Mouse (Mus musculus) stomach, embryonic 14.5 days (tissue): Measurements from ENCODE around the gene Ptpn6. TPM values are rescaled to one million over a fixed set of nuclear protein-coding genes. Genes with fewer than 3 reads are reported as not detected.

Experiments
- ATAC-seq: fragments of 200-750 bp; cut with Nextera tagmentation; 2 replicates; pipeline ENCODE4 v1.8.0; 2017; ENCODE audit warnings: low read depth, moderate TSS enrichment; ENCODE audit not compliant: insufficient number of reproducible peaks, insufficient read depth, low FRiP score
- H3K27ac ChIP-seq: fragments of 300-500 bp; sonication (generic); 2 replicates; pipeline ENCODE4 v1.5.1; 2014; ENCODE audit warnings: mild to moderate bottlenecking, low read length, moderate library complexity, mixed read lengths
- H3K27me3 ChIP-seq: fragments of 300-500 bp; sonication (generic); 2 replicates; pipeline ENCODE4 v1.6.1; 2014; ENCODE audit warnings: low read length, control low read depth, mixed read lengths; ENCODE audit not compliant: control insufficient read depth, insufficient read depth
- H3K36me3 ChIP-seq: fragments of 300-500 bp; sonication (generic); 2 replicates; pipeline ENCODE4 v1.6.1; 2014; ENCODE audit warnings: mild to moderate bottlenecking, control low read depth, low read length, moderate library complexity, mixed read lengths; ENCODE audit not compliant: control insufficient read depth, insufficient read depth
- H3K4me1 ChIP-seq: fragments of 300-500 bp; sonication (generic); 2 replicates; pipeline ENCODE4 v1.6.1; 2014; ENCODE audit warnings: low read length, control low read depth, mixed read lengths; ENCODE audit not compliant: control insufficient read depth, insufficient read depth
- H3K4me2 ChIP-seq: fragments of 300-500 bp; sonication (generic); replicated peaks from 2 replicates; pipeline ENCODE4 v1.6.1; 2014; ENCODE audit warnings: low read depth, low read length, control low read depth
- H3K4me3 ChIP-seq: fragments of 300-500 bp; sonication (generic); 2 replicates; pipeline ENCODE4 v1.5.1; 2014; ENCODE audit warnings: low read depth, low read length, control low read depth
- H3K9ac ChIP-seq: fragments of 300-500 bp; sonication (generic); replicated peaks from 2 replicates; pipeline ENCODE4 v1.6.1; 2014; ENCODE audit warnings: low read depth, mild to moderate bottlenecking, control low read depth, low read length, moderate library complexity, mixed read lengths
- H3K9me3 ChIP-seq: fragments of 300-500 bp; sonication (generic); 2 replicates; pipeline ENCODE4 v1.6.1; 2016; ENCODE audit warnings: low read depth, low read length, control low read depth; ENCODE audit not compliant: control insufficient read depth
- WGBS: fragments of 180-500 bp; shearing (Covaris S2); extraction: QIAGEN DNeasy Blood & Tissue Kit; methylation state at CpG from one replicate; pipeline ENCODE4 v1.1.7; 2014; 5-methylcytosine and 5-hydroxymethylcytosine counted together
- polyA plus RNA-seq: library from polyadenylated mRNA; unstranded; fragments of >200 nt; fragmentation: Nextera tagmentation; extraction: Ambion mirVana; gene quantifications from 2 replicates; pipeline ENCODE4 v1.2.1, GENCODE M21; 2014

Ptpn6 gene
- polyA plus RNA-seq, result 13.7 and 15.3 TPM in 2 replicates

GRCm38 (mm10) chr6:124738511-124739023, at the start of gene Ptpn6:
TSS of gene Ptpn6 (minus strand) at chr6:124738714.
- Histone ChIP-seq H3K4me2 (peak within 1 kb of the TSS; percentile 54; the same call in 1 of the 2 replicates), H3K27ac (peak within 1 kb of the TSS; percentile 96; the same call in 1 of the 2 replicates), H3K4me1 (peaks cover 14% of the 10 kb centered on the region; the same call in 1 of the 2 replicates), H3K9ac (no peak within 1 kb of the TSS; the same call in 1 of the 2 replicates), H3K36me3 (peaks cover 12% of the 10 kb centered on the region), H3K4me3 (no peak within 1 kb of the TSS), H3K27me3 (no peaks in the 10 kb centered on the region), H3K9me3 (no peaks in the 10 kb centered on the region)
- ATAC-seq, result peak; percentile 78
- WGBS, result 19% methylated on average over 15 of the region's 15 CpGs

- Histone ChIP-seq H3K36me3 (no peaks in the 10 kb centered on the region), H3K4me1 (no peaks in the 10 kb centered on the region), H3K4me3 (no peak overlapping the region), H3K27ac (no peak overlapping the region), H3K9ac (no peak overlapping the region), H3K27me3 (no peaks in the 10 kb centered on the region), H3K9me3 (no peaks in the 10 kb centered on the region), H3K4me2 (no peak overlapping the region)
- 62% methylated on average over 10 of the region's 10 CpGs for WGBS
- no peak for ATAC-seq
Observed at GRCm38 (mm10) chr6:124787722-124788121, 49.2 kb upstream of the Ptpn6 start.

- Histone ChIP-seq H3K4me1 (0 out of 2 replicates have a peak, but pooled peaks cover 3% of the 10 kb centered on the region), H3K4me2 (no peak overlapping the region), H3K4me3 (no peak overlapping the region), H3K9ac (no peak overlapping the region), H3K36me3 (no peaks in the 10 kb centered on the region), H3K27ac (no peak overlapping the region), H3K27me3 (no peaks in the 10 kb centered on the region), H3K9me3 (no peaks in the 10 kb centered on the region)
- no peak for ATAC-seq
- 55% methylated on average over 8 of the region's 8 CpGs for WGBS
Observed at GRCm38 (mm10) chr6:124786756-124787420, 48.4 kb upstream of the Ptpn6 start.

GRCm38 (mm10) chr6:124782436-124782835, 43.9 kb upstream of the Ptpn6 start:
- peak overlapping the region; percentile 5; the same call in 1 of the 2 replicates for H3K4me3 ChIP-seq
- 0 out of 2 replicates have a peak, but pooled peaks cover 3% of the 10 kb centered on the region for H3K4me1 ChIP-seq
- ATAC-seq, result peak; percentile 28; the same call in 1 of the 2 replicates
- no peaks in the 10 kb centered on the region for H3K27me3 ChIP-seq
- 22% methylated on average over 6 of the region's 6 CpGs for WGBS
- H3K9ac ChIP-seq, result no peak overlapping the region
- H3K9me3 ChIP-seq, result no peaks in the 10 kb centered on the region
- H3K36me3 ChIP-seq, result no peaks in the 10 kb centered on the region
- H3K4me2 ChIP-seq, result peak overlapping the region; percentile 25
- no peak overlapping the region for H3K27ac ChIP-seq

- H3K27me3 ChIP-seq, result no peaks in the 10 kb centered on the region
- H3K9me3 ChIP-seq, result no peaks in the 10 kb centered on the region
- no peak overlapping the region for H3K9ac ChIP-seq
- ATAC-seq, result no peak
- H3K36me3 ChIP-seq, result no peaks in the 10 kb centered on the region
- H3K4me2 ChIP-seq, result no peak overlapping the region
- 0 out of 2 replicates have a peak, but pooled peaks cover 3% of the 10 kb centered on the region for H3K4me1 ChIP-seq
- no peak overlapping the region for H3K27ac ChIP-seq
- 85% methylated on average over 7 of the region's 7 CpGs for WGBS
- H3K4me3 ChIP-seq, result no peak overlapping the region
Observed at GRCm38 (mm10) chr6:124780917-124781316, 42.4 kb upstream of the Ptpn6 start.

GRCm38 (mm10) chr6:124779984-124780416, 41.5 kb upstream of the Ptpn6 start:
- Histone ChIP-seq H3K27ac (no peak overlapping the region), H3K9ac (no peak overlapping the region), H3K4me3 (peak overlapping the region; percentile 21), H3K36me3 (no peaks in the 10 kb centered on the region), H3K9me3 (no peaks in the 10 kb centered on the region), H3K4me1 (0 out of 2 replicates have a peak, but pooled peaks cover 3% of the 10 kb centered on the region), H3K27me3 (no peaks in the 10 kb centered on the region), H3K4me2 (peak overlapping the region; percentile 50)
- ATAC-seq, result no peak
- 8% methylated on average over 10 of the region's 10 CpGs for WGBS

- H3K27ac ChIP-seq, result no peak within 1 kb of the TSS
- 0 out of 2 replicates have a peak, but pooled peaks cover 3% of the 10 kb centered on the region for H3K4me1 ChIP-seq
- ATAC-seq, result no peak; the same call in 1 of the 2 replicates
- no peaks in the 10 kb centered on the region for H3K27me3 ChIP-seq
- 3% methylated on average over 23 of the region's 23 CpGs for WGBS
- H3K9me3 ChIP-seq, result no peaks in the 10 kb centered on the region
- no peaks in the 10 kb centered on the region for H3K36me3 ChIP-seq
- H3K9ac ChIP-seq, result no peak within 1 kb of the TSS
- peak within 1 kb of the TSS; percentile 21 for H3K4me3 ChIP-seq
- H3K4me2 ChIP-seq, result peak within 1 kb of the TSS; percentile 50
Observed at GRCm38 (mm10) chr6:124779222-124779983, 40.9 kb upstream of the Ptpn6 start, which contains the start of gene Lrrc23. TSS of gene Lrrc23 (minus strand) at chr6:124779727.

- no peaks in the 10 kb centered on the region for H3K9me3 ChIP-seq
- H3K4me3 ChIP-seq, result no peak overlapping the region
- ATAC-seq, result no peak
- no peak overlapping the region for H3K9ac ChIP-seq
- H3K27ac ChIP-seq, result no peak overlapping the region
- no peaks in the 10 kb centered on the region for H3K27me3 ChIP-seq
- H3K4me1 ChIP-seq, result peaks cover 8% of the 10 kb centered on the region; the same call in 1 of the 2 replicates
- 84% methylated on average over 15 of the region's 15 CpGs for WGBS
- H3K36me3 ChIP-seq, result no peaks in the 10 kb centered on the region
- no peak overlapping the region for H3K4me2 ChIP-seq
Observed at GRCm38 (mm10) chr6:124770511-124770910, 32.0 kb upstream of the Ptpn6 start.
